Mouse (Mus musculus): ENCODE measurements around the gene Trex1.

Trex1 gene

DNA sequence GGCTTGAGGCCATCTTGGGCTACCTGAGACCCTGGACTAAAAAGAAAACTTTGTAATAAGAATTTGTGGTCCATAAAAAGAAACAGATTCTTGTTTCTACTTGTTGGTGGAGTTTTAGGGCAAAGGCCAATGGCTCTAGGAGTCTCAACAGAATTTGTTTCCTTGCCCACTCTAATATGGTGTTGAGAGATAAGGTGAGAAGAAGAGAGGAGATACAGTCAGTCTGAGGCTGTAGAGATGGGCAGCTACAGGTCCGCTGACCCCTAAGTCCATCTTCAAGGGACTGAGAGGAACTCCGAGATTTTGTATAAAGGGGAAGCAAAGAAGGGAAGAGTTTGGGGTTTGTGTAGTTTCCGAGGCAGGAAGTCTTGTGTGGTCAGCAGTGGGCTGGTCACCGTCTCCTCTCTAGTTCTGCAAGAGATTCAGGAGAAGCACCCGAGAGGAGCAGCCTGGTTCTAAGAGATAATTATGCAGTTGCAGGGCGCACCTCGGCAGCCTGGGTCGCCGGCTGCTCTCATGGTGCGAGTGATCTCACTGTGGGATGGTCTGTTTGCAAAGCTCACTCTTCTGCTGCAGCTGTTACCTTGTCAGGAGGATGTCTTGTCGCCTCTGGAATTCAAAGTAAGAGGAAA is 42.4 kb downstream of the Trex1 start:
- DNase-seq (ENCODE audit: low read depth, low spot score) = no peak

DNA sequence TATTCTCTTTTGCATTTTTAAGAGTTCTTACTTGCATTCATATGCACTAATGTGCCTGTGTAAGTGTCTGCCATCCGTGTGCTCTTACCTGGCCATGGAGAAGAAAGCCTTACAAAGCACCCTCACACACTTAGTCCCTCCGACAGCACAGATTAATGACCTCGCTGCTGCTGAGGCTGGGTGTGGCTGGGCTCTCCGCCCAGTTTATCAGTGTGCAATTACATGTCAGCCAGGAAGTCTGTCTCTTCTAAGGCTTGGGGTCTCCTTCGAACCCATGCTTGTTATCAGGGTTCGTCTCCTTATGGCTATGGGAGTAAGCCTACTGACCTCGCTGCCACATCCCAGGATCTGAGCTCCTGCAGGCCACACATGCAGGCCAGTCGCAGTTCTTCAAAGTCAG is 44.1 kb downstream of the Trex1 start:
- DNase-seq (ENCODE audit: low read depth, low spot score) = no peak

DNA sequence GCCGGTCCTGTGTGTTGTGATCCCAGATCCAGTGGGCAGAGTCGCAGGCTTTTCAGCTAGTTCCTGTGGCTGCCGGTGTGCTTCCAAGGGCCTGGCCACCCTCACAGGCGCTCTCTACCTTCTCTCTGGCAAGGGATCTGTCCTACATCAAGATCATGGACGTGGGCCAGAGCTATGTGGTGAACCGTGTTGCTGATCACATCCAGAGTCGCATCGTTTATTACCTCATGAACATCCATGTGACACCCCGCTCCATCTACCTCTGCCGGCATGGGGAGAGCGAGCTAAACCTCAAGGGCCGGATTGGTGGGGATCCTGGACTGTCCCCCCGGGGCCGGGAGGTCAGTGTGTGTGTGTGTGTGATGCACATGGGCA is 49.2 kb downstream of the Trex1 start:
- DNase-seq (ENCODE audit: low read depth, low spot score) = no peak

DNA sequence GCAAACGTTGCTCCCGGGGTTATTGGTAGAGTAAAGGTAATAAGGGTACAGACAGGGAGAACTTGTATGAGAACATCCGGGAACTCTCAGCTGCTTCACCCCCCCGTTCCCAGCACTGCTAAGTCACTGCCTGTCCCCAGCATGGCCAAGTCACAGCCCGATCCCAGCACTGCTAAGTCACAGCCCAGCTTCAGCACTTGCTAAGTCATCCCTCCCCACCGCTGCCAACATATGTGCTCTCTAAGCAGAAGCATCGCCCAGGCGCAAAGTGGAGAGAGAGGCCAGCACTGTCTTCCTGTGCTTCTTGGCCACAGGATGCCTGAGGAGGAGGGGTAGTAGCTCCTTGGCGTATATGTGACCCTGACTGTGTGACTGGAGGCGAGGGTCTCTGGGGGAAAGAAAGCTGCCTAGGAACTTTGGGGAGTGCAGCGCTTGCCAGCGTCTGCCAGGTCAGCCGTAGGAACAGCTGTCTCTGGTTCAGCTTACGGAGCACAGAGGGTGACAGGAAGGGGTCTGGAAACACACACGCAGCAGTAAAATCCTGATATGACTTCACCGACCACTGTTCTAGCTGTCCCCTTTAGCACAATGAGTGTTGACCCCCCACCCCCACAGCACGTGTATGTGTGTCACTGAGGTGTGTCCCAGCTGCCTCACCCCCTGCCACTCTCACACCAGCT is 49.8 kb downstream of the Trex1 start:
- no peak for DNase-seq (ENCODE audit: low read depth, low spot score)

DNA sequence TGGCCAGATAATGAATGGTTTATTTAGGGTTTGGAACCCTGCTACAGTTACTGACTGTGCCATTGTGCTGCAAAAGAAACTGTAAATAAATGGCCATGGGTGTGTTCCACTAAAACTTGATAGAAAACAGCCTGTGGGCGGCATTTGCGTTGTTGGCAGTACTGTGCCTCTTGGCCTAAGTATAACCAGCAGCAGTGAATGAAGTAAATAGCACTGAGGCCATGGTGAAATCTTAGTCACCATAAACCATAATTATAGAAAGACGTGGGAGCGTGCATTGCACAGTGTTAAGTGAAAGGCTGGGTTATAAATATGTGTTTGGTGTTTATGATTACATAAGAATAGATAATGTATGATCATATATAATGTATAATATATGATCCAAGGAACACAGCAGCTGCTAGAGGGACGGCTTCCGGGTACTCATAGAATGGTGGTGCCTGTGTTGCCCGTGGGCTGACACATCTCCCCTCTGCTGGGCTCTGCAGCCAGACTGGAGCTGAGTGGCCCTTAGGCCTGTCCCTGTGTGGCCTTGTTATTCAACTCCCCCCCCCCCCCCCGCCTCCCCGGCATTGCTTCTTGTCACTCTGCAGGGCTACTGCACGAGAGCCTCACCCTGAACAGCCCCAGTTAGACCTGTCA is 50.4 kb downstream of the Trex1 start:
- DNase-seq (ENCODE audit: low read depth, low spot score) = no peak

DNA sequence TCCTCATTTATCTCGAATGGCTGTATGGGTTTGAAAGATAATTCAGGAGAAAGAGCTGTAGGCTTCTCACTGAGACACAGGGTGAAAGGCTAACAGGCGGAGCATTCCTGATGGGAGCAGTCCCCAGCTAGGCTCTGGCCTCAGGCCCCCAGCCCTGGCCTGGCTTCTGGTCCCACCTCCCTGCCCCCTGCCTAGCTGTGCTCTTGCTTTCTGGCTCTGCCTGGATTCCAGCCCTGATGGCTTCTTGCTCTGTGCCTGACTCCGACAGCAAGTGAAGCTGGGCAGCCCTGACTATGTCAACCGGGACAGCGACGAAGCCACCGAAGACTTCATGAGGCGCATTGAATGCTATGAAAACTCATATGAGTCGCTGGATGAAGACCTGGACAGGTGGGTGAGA is 51.5 kb downstream of the Trex1 start:
- no peak for DNase-seq (ENCODE audit: low read depth, low spot score)

All from forelimb bud, embryonic 11.5 days (tissue).